Mouse (Mus musculus) forebrain, embryonic 12.5 days (tissue): ENCODE measurements around the gene Ap3b1. TPM values are rescaled to one million over a fixed set of nuclear protein-coding genes. Genes with fewer than 3 reads are reported as not detected.

Experiments used
- ATAC-seq: fragments of 200-750 bp; cut with Nextera tagmentation; 2 replicates; pipeline ENCODE4 v1.8.0; 2017; ENCODE audit warnings: moderate TSS enrichment; ENCODE audit not compliant: low FRiP score
- H3K27ac ChIP-seq: fragments of 300-500 bp; sonication (generic); 2 replicates; pipeline ENCODE4 v1.5.1; 2016; ENCODE audit warnings: mild to moderate bottlenecking
- H3K27me3 ChIP-seq: fragments of 300-500 bp; sonication (generic); 2 replicates; pipeline ENCODE4 v1.6.1; 2016; ENCODE audit warnings: mild to moderate bottlenecking
- H3K36me3 ChIP-seq: fragments of 300-500 bp; sonication (generic); replicated peaks from 2 replicates; pipeline ENCODE4 v1.6.1; 2016; ENCODE audit warnings: mild to moderate bottlenecking
- H3K4me1 ChIP-seq: fragments of 300-500 bp; sonication (generic); 2 replicates; pipeline ENCODE4 v1.6.1; 2016
- H3K4me2 ChIP-seq: fragments of 300-500 bp; sonication (generic); 2 replicates; pipeline ENCODE4 v1.6.1; 2016; ENCODE audit warnings: mild to moderate bottlenecking, moderate library complexity
- H3K4me3 ChIP-seq: fragments of 300-500 bp; sonication (generic); replicated peaks from 2 replicates; pipeline ENCODE4 v1.5.1; 2016; ENCODE audit warnings: mild to moderate bottlenecking
- H3K9ac ChIP-seq: fragments of 300-500 bp; sonication (generic); 2 replicates; pipeline ENCODE4 v1.6.1; 2016; ENCODE audit warnings: mild to moderate bottlenecking
- H3K9me3 ChIP-seq: fragments of 300-500 bp; sonication (generic); 2 replicates; pipeline ENCODE4 v1.6.1; 2016
- WGBS: fragments of 180-500 bp; shearing (Covaris S2); methylation state at CpG from one replicate; pipeline ENCODE4 v1.1.7; 2016; 5-methylcytosine and 5-hydroxymethylcytosine counted together
- polyA plus RNA-seq: library from polyadenylated mRNA; unstranded; fragments of >200 nt; fragmentation: Nextera tagmentation; extraction: Ambion mirVana; gene quantifications from 2 replicates; pipeline ENCODE4 v1.2.1, GENCODE M21; 2016

The Ap3b1 gene
- polyA plus RNA-seq, 1 experiment from 2014 or later: 36.1 TPM

DNA sequence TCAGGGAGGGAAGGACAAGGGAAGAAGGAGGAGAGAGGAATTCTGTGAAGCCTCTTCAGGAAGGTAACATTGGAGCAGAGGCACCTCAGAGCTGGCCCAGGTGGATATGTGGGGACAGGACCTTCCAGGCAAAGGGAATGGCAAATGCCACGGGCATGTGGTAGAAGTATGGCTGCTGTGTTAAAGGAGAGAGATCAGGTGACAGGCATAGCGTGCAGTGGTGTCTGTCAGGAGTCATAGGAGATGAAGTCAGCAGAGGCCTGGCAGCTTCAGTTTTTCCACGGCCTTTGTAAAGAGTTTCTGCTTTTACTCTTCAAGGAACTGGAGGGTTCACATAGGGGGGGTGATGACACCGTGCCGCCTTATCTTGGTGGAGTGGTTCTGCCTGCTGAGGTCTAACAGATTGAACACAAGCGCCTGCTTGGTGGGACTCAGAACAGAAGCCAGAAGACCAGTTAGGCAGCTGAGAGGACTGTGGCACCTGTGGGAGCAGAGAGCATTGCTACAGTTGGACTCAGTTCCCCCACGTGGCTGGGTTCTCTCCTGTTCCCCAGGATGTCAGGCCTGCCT lies 166.0 kb downstream of the Ap3b1 start:
- Histone ChIP-seq H3K36me3 (0 out of 2 replicates have a peak, but pooled peaks cover 12% of the 10 kb centered on the region), H3K9me3 (no peaks in the 10 kb centered on the region), H3K4me1 (no peaks in the 10 kb centered on the region), H3K9ac (no peak overlapping the region), H3K4me2 (no peak overlapping the region), H3K27ac (no peak overlapping the region), H3K27me3 (no peaks in the 10 kb centered on the region), H3K4me3 (no peak overlapping the region)
- no peak for ATAC-seq
- WGBS: 89% methylated on average over 7 of the region's 7 CpGs

DNA sequence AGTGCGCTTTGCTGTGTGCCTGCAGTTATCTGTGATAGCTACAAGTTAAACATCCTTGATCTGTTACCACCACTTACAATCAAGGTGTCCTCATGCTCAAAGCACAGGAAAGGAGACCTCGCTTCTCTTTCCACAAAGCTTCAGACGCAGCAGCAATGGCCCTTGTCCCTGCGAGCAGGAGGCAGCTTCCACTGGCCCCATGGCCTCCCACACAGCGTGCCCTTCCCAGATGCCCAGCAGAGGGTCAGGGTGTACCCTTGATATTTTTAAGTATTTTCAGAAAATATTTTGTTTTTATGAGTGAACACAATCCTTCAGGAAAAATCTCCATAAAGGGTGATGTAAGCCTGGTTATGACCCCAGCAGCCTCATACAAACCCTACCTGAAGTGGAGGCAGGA lies 170.4 kb downstream of the Ap3b1 start:
- ATAC-seq: no peak
- Histone ChIP-seq H3K4me1 (no peaks in the 10 kb centered on the region), H3K27ac (no peak overlapping the region), H3K36me3 (peaks cover 12% of the 10 kb centered on the region; the same call in 1 of the 2 replicates), H3K9me3 (no peaks in the 10 kb centered on the region), H3K9ac (no peak overlapping the region), H3K4me3 (no peak overlapping the region), H3K27me3 (no peaks in the 10 kb centered on the region), H3K4me2 (no peak overlapping the region)
- WGBS: 89% methylated on average over 5 of the region's 5 CpGs

DNA sequence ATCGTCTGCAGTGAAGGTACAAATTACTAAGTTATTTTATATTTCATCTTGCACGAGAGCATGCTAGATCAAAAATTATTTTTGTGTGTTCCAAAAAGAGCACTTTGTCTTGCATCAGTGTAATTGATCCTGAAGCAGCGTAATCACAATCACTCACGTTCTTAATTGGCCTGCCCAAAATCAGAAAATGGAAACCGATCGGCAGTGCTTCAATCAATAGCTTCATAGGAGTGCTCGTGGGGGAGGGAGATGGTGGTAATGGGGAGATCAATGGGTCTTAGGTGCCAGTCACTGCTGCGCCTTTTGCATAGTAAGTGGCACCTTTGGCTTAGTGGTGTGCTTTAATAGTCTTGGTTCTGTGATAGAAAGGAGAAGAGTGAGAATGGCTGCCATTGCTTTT lies 174.8 kb downstream of the Ap3b1 start:
- H3K27ac ChIP-seq: no peak overlapping the region
- no peaks in the 10 kb centered on the region for H3K27me3 ChIP-seq
- H3K4me2 ChIP-seq: no peak overlapping the region
- H3K36me3 ChIP-seq: peaks cover 7% of the 10 kb centered on the region; the same call in 1 of the 2 replicates
- H3K4me1 ChIP-seq: no peaks in the 10 kb centered on the region
- no peak for ATAC-seq
- no peak overlapping the region for H3K4me3 ChIP-seq
- H3K9me3 ChIP-seq: no peaks in the 10 kb centered on the region
- no peak overlapping the region for H3K9ac ChIP-seq
- WGBS: 93% methylated on average over 8 of the region's 8 CpGs

DNA sequence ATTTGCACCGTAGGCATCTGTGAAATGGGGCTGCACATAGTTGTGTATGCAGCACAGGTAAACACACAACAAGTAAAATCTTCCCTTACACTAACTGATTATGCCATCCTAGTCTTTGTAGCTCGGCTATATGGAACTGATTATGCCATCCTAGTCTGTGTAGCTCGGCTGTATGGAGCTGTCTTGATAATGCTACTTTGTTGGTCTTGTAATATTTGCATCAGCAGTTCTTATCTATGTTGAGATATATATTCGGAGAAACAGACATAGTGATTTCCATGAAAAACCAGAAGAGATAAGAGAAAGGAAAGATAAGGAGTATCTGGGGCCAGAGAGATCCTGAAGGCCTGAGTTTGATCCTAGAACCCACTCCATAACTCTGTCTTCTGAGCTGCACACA lies 178.6 kb downstream of the Ap3b1 start:
- Histone ChIP-seq H3K9me3 (no peaks in the 10 kb centered on the region), H3K4me3 (no peak overlapping the region), H3K36me3 (no peaks in the 10 kb centered on the region), H3K27ac (no peak overlapping the region), H3K4me2 (no peak overlapping the region), H3K27me3 (peaks cover 18% of the 10 kb centered on the region), H3K4me1 (no peaks in the 10 kb centered on the region), H3K9ac (no peak overlapping the region)
- WGBS: 92% methylated on average over 4 of the region's 4 CpGs
- no peak for ATAC-seq

DNA sequence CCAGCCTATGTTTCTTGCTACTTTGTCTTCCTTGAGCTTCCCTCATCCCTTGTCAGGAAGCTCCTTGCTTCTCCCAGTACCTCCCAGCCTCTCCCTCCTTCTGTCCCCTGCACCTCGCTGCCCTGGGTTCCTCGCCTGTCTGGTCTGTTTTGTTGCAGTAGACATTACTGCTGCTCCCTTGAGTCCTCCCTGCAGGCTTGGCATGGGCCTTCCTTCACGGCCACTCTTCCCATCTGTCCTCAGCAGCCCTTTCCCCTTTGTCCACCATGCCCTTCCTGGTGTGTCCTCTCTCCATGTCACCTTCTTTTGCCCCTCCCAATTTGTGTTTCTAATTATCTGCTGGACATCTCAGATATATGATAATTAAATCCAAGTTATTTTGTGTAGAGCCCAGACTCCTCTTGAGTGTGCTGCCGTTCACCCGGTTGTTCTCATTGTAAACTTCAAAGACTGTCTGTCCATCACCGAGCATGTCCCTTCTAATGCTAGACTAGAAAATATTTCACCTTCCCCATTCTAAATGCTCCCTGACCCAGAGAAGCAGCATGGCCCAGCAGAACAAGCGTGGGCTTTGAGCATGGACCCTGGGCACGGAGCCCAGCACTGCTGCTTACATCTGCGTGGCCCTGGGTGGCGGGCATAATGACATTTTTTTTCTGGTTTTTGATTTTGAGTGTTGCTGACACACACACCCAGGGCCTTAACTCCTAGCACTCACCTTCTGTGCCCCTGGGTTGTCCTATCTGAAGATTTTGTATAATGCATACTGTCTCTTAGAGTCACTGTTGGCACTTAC lies 181.3 kb downstream of the Ap3b1 start:
- Histone ChIP-seq H3K9ac (no peak overlapping the region), H3K4me3 (no peak overlapping the region), H3K36me3 (no peaks in the 10 kb centered on the region), H3K4me2 (no peak overlapping the region), H3K9me3 (no peaks in the 10 kb centered on the region), H3K27me3 (peaks cover 33% of the 10 kb centered on the region), H3K27ac (no peak overlapping the region), H3K4me1 (peaks cover 9% of the 10 kb centered on the region; the same call in 1 of the 2 replicates)
- WGBS: 83% methylated on average over 10 of the region's 10 CpGs
- no peak for ATAC-seq

DNA sequence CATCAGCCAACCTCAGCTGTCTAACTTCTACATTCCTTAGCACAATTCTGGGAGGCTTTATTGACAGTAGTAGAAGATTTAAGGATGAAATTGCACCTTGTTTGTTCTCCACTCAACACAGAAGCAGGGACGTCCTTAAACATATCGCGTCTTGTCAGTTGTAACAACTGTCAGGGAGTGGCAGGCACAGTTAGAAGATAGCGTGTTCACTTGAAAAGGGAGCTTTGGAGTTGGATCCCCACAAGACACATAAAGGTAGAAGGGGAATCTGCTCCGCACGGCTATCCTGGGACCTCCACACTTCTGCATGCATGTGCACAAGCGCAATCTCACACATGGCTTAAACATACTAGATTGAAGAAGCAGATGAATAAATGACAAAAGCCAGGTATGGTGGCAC lies 183.3 kb downstream of the Ap3b1 start:
- peaks cover 34% of the 10 kb centered on the region for H3K27me3 ChIP-seq
- ATAC-seq: no peak

DNA sequence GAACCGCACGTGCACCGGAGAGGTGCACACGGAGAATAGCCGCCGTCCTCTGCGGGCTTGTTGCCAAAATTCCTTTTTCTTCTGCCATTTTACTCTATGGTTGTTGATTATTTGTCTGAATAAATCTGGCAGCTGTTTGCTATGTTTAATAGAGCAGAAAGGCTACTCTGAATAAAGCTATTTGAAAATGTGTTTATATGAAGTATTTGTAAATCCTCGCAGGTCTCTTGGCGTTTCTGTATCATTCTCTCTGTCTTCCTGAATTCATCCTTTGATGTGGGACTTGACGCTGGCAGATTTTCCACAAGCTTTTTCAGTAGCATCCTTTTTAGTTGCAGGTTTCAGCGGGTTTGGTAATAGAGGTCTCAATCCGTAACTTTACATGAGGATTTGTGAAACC lies 185.5 kb downstream of the Ap3b1 start:
- Histone ChIP-seq H3K27me3 (peaks cover 50% of the 10 kb centered on the region), H3K9ac (no peak overlapping the region), H3K9me3 (no peaks in the 10 kb centered on the region), H3K27ac (no peak overlapping the region), H3K4me3 (no peak overlapping the region), H3K36me3 (no peaks in the 10 kb centered on the region), H3K4me2 (no peak overlapping the region), H3K4me1 (peaks cover 27% of the 10 kb centered on the region)
- ATAC-seq: no peak
- WGBS: 62% methylated on average over 12 of the region's 12 CpGs

More for the DNA sequence above, 183.3 kb downstream of the Ap3b1 start:
- H3K9ac ChIP-seq: no peak overlapping the region
- WGBS: 95% methylated on average over 7 of the region's 7 CpGs
- no peak overlapping the region for H3K27ac ChIP-seq
- H3K4me2 ChIP-seq: no peak overlapping the region
- no peaks in the 10 kb centered on the region for H3K36me3 ChIP-seq
- peaks cover 19% of the 10 kb centered on the region for H3K4me1 ChIP-seq
- H3K4me3 ChIP-seq: no peak overlapping the region
- H3K9me3 ChIP-seq: no peaks in the 10 kb centered on the region

DNA sequence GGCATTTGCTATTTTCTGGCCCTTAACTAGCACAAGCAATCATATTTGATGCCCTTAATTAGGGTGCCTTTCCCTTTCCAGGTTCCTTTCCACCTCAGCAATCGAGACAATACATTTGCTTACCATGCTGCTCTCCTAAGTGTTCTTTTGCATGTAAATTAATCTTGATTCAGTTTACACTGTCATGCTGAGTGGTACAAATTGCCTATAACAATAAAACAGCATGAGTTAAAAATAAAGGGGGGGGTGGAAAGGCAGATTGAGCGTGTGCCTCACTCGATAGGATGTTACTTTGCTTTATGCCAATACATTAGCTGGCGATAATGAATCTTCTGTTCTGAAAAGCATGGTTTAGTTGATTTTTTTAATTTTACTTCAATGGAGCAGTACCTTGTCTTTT lies 187.0 kb downstream of the Ap3b1 start:
- H3K36me3 ChIP-seq: no peaks in the 10 kb centered on the region
- H3K9me3 ChIP-seq: no peaks in the 10 kb centered on the region
- no peak overlapping the region for H3K27ac ChIP-seq
- no peak overlapping the region for H3K9ac ChIP-seq
- H3K4me1 ChIP-seq: peaks cover 38% of the 10 kb centered on the region
- ATAC-seq: peak; percentile 74
- H3K27me3 ChIP-seq: peaks cover 47% of the 10 kb centered on the region
- no peak overlapping the region for H3K4me3 ChIP-seq
- no peak overlapping the region for H3K4me2 ChIP-seq
- WGBS: 9% methylated on average over 4 of the region's 4 CpGs

DNA sequence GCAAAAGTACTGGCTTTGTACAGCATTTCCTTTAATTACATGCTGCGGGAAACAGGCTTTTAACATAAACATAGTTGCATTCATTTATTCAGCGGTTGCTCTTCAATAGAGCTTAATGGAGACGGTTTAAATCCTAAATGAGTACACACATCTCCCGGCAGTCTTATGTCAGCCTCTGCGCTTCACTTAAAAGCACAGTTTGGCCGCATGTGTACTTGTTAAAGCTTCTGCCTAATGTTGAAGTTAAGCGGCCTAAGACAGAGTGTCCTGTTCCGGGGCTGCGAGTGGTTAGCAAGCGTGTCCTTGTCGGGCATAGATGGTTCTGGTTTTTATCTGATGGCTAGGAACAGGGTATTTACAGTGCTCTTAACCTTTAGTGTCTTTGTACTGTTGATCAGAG lies 187.5 kb downstream of the Ap3b1 start:
- peaks cover 42% of the 10 kb centered on the region for H3K27me3 ChIP-seq
- H3K36me3 ChIP-seq: no peaks in the 10 kb centered on the region
- H3K9me3 ChIP-seq: no peaks in the 10 kb centered on the region
- peaks cover 39% of the 10 kb centered on the region for H3K4me1 ChIP-seq
- no peak overlapping the region for H3K4me3 ChIP-seq
- H3K9ac ChIP-seq: no peak overlapping the region
- peak; percentile 28; the same call in 1 of the 2 replicates for ATAC-seq
- H3K27ac ChIP-seq: no peak overlapping the region
- 16% methylated on average over 11 of the region's 11 CpGs for WGBS
- 0 out of 2 replicates have a peak overlapping the region, but pooled peaks have one; percentile 16 for H3K4me2 ChIP-seq

DNA sequence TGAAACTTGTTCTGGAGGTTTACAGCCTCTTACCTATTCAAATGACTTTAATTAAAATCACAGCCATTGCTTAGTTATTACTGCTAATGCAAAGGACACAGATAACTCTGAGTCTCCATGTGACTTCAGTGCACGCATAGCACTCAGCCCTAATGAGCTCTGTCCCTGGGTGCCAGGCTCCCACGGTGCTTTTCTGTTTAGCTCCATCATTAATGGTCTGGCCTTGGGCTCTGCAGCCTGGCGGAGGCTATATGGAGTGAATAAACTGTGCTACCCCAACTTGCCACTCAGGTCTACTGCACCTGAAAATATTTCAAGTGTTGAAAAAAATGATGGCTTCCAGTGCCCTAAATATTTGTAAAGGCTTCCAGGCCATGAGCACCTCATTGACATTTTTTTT lies 190.8 kb downstream of the Ap3b1 start:
- peaks cover 17% of the 10 kb centered on the region for H3K27me3 ChIP-seq
- H3K9me3 ChIP-seq: no peaks in the 10 kb centered on the region
- WGBS: 18% methylated on average over 3 of the region's 3 CpGs
- H3K4me1 ChIP-seq: peaks cover 30% of the 10 kb centered on the region
- no peak overlapping the region for H3K27ac ChIP-seq
- H3K36me3 ChIP-seq: no peaks in the 10 kb centered on the region
- peak; percentile 85 for ATAC-seq
- H3K4me2 ChIP-seq: no peak overlapping the region
- H3K4me3 ChIP-seq: no peak overlapping the region
- no peak overlapping the region for H3K9ac ChIP-seq

DNA sequence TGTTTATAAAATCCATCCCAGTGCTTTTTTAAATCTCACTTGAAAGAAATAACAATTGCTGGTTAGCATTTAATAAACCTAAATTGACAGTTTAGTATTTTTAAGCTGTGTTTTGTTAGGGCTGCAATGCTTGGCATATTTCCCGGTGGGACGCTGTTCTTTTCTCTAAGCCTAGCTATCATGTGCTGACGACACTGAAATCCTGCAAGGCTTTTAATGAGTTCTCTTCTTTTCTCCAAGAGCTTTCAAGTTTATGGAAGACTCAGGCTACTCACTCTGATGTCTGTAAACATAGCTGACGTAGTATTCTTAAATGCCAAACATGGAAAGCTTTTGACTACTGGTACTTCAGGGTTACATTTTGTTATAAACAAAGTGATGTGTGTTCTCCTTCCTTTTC lies 191.3 kb downstream of the Ap3b1 start:
- no peak for ATAC-seq
- WGBS: 38% methylated on average over 4 of the region's 4 CpGs
- no peak overlapping the region for H3K4me3 ChIP-seq
- no peak overlapping the region for H3K9ac ChIP-seq
- no peak overlapping the region for H3K27ac ChIP-seq
- H3K4me2 ChIP-seq: no peak overlapping the region
- H3K4me1 ChIP-seq: peaks cover 30% of the 10 kb centered on the region
- no peaks in the 10 kb centered on the region for H3K9me3 ChIP-seq
- peaks cover 17% of the 10 kb centered on the region for H3K27me3 ChIP-seq
- no peaks in the 10 kb centered on the region for H3K36me3 ChIP-seq

DNA sequence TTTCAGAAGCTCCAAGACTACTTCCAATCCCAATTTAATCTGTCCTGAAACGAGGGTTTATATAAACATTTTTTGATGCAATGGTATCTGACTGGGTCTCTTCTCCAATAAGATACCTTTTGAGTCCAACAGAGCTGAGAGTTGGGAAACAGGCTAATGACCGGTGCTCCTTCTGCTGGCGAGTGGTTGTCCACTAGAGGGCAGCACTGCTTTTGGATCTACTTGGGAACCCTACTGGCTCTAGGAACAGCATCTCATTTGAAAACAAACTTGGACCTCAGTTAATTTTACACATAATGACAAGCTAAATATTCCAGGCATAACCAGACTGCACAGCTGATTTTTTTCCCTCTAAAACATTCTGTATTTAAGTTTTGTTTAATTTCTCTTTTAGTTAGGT lies 201.3 kb downstream of the Ap3b1 start:
- no peaks in the 10 kb centered on the region for H3K36me3 ChIP-seq
- H3K9me3 ChIP-seq: no peaks in the 10 kb centered on the region
- H3K4me2 ChIP-seq: no peak overlapping the region
- peaks cover 32% of the 10 kb centered on the region for H3K4me1 ChIP-seq
- H3K27ac ChIP-seq: no peak overlapping the region
- peak; percentile 60; the same call in 1 of the 2 replicates for ATAC-seq
- no peak overlapping the region for H3K9ac ChIP-seq
- peaks cover 37% of the 10 kb centered on the region for H3K27me3 ChIP-seq
- no peak overlapping the region for H3K4me3 ChIP-seq
- WGBS: 4% methylated on average over 3 of the region's 3 CpGs

DNA sequence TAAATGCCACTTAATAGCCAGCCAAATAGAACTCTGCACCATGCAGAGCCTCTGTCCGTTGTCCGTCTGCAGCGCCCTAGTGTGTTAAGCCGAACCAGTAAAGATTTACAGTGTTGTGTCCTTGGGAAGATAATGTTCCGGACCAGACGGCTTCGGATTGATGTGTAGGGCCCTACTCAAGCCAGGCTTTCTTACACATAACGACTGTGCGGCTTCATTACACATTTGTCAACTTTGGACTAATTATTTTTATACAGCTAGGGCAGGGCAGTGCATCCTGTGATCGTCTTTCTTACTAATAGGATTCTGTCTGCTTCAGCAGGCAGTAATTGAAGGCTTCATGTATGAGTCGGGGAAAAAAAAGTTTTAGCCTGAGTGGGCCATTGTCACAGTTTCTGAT lies 202.1 kb downstream of the Ap3b1 start:
- no peak for ATAC-seq
- Histone ChIP-seq H3K9me3 (no peaks in the 10 kb centered on the region), H3K27ac (no peak overlapping the region), H3K9ac (no peak overlapping the region), H3K27me3 (peaks cover 43% of the 10 kb centered on the region), H3K4me2 (no peak overlapping the region), H3K36me3 (no peaks in the 10 kb centered on the region), H3K4me3 (no peak overlapping the region), H3K4me1 (peaks cover 40% of the 10 kb centered on the region)
- WGBS: 24% methylated on average over 11 of the region's 11 CpGs
